Mouse (Mus musculus) splenic B cell, adult 2 months (primary cell): ENCODE results near the gene Snx15.
"Not testable (repeated sequence)": the region's sequence is repeated elsewhere in the genome, so short reads cannot be mapped to it uniquely, and the experiment has no call there.

ENCODE experiments used
- DNase-seq: peaks from one replicate; pipeline ENCODE4 v3.0.0-alpha.2; 2011; ENCODE audit warnings: low read depth, low spot score
- H3K27me3 ChIP-seq: 2 replicates; pipeline ENCODE4 v1.6.1; 2012; ENCODE audit warnings: mild to moderate bottlenecking, low read length, moderate library complexity, mixed read lengths; ENCODE audit not compliant: control insufficient read depth, poor library complexity, insufficient read depth, severe bottlenecking
- H3K36me3 ChIP-seq: 2 replicates; pipeline ENCODE4 v1.6.1; 2012; ENCODE audit warnings: mild to moderate bottlenecking, low read length, moderate library complexity, mixed read lengths; ENCODE audit not compliant: control insufficient read depth, poor library complexity, insufficient read depth, severe bottlenecking

Gene Snx15

GRCm38 (mm10) chr19:6127760-6128341, at the start of gene Snx15:
Snx15 (minus strand) TSS chr19:6128304.
- peak; percentile 97 for DNase-seq
- H3K36me3 ChIP-seq, result no peaks in the 10 kb centered on the region
- no peaks in the 10 kb centered on the region for H3K27me3 ChIP-seq

- H3K36me3 ChIP-seq, result no peaks in the 10 kb centered on the region
- H3K27me3 ChIP-seq, result no peaks in the 10 kb centered on the region
- DNase-seq, result no peak
These were observed 46.7 kb upstream of the Snx15 start for GRCm38 (mm10) chr19:6174771-6175170.

- Histone ChIP-seq H3K27me3 (no peaks in the 10 kb centered on the region), H3K36me3 (no peaks in the 10 kb centered on the region)
- no peak for DNase-seq
These were observed 43.1 kb upstream of the Snx15 start for GRCm38 (mm10) chr19:6171215-6171614.

- Histone ChIP-seq H3K27me3 (no peaks in the 10 kb centered on the region), H3K36me3 (no peaks in the 10 kb centered on the region)
- DNase-seq, result no peak
These were observed 38.6 kb upstream of the Snx15 start for GRCm38 (mm10) chr19:6166750-6167149.

- H3K27me3 ChIP-seq, result no peaks in the 10 kb centered on the region
- H3K36me3 ChIP-seq, result no peaks in the 10 kb centered on the region
- DNase-seq, result no peak
These were observed 35.9 kb upstream of the Snx15 start for GRCm38 (mm10) chr19:6163872-6164547.

GRCm38 (mm10) chr19:6157220-6157619, 29.1 kb upstream of the Snx15 start:
- peak; percentile 61 for DNase-seq
- Histone ChIP-seq H3K36me3 (no peaks in the 10 kb centered on the region), H3K27me3 (no peaks in the 10 kb centered on the region)

GRCm38 (mm10) chr19:6156372-6156771, 28.3 kb upstream of the Snx15 start:
- DNase-seq, result no peak
- H3K36me3 ChIP-seq, result no peaks in the 10 kb centered on the region
- no peaks in the 10 kb centered on the region for H3K27me3 ChIP-seq

- DNase-seq, result no peak
- no peaks in the 10 kb centered on the region for H3K27me3 ChIP-seq
These were observed 27.1 kb upstream of the Snx15 start for GRCm38 (mm10) chr19:6155174-6155573.

GRCm38 (mm10) chr19:6144842-6145241, 16.7 kb upstream of the Snx15 start:
- Histone ChIP-seq H3K36me3 (no peaks in the 10 kb centered on the region), H3K27me3 (no peaks in the 10 kb centered on the region)
- no peak for DNase-seq

More at GRCm38 (mm10) chr19:6155174-6155573, 27.1 kb upstream of the Snx15 start:
- H3K36me3 ChIP-seq, result no peaks in the 10 kb centered on the region

GRCm38 (mm10) chr19:6141394-6141749, 13.3 kb upstream of the Snx15 start, which contains the start of gene Arl2:
Arl2 (minus strand) TSS chr19:6141548.
- Histone ChIP-seq H3K36me3 (no peaks in the 10 kb centered on the region; the same call in 1 of the 2 replicates), H3K27me3 (no peaks in the 10 kb centered on the region)
- peak; percentile 90 for DNase-seq

GRCm38 (mm10) chr19:6140678-6141393, 12.7 kb upstream of the Snx15 start, which contains the start of gene Batf2:
Batf2 (plus strand) TSS chr19:6140983.
- no peaks in the 10 kb centered on the region for H3K27me3 ChIP-seq
- no peaks in the 10 kb centered on the region; the same call in 1 of the 2 replicates for H3K36me3 ChIP-seq
- peak; percentile 97 for DNase-seq

- Histone ChIP-seq H3K36me3 (no peaks in the 10 kb centered on the region; the same call in 1 of the 2 replicates), H3K27me3 (no peaks in the 10 kb centered on the region)
- DNase-seq, result no peak
These were observed 12.2 kb upstream of the Snx15 start for GRCm38 (mm10) chr19:6140374-6140677.

GRCm38 (mm10) chr19:6139701-6140100, 11.6 kb upstream of the Snx15 start:
- no peak for DNase-seq
- H3K27me3 ChIP-seq, result no peaks in the 10 kb centered on the region
- no peaks in the 10 kb centered on the region; the same call in 1 of the 2 replicates for H3K36me3 ChIP-seq

GRCm38 (mm10) chr19:6136397-6136796, 8.3 kb upstream of the Snx15 start:
- H3K27me3 ChIP-seq, result no peaks in the 10 kb centered on the region
- no peaks in the 10 kb centered on the region; the same call in 1 of the 2 replicates for H3K36me3 ChIP-seq
- DNase-seq, result no peak

GRCm38 (mm10) chr19:6133197-6133596, 5.1 kb upstream of the Snx15 start:
- not testable (repeated sequence) for H3K27me3 ChIP-seq, DNase-seq, H3K36me3 ChIP-seq
